In the genomic region with DNA sequence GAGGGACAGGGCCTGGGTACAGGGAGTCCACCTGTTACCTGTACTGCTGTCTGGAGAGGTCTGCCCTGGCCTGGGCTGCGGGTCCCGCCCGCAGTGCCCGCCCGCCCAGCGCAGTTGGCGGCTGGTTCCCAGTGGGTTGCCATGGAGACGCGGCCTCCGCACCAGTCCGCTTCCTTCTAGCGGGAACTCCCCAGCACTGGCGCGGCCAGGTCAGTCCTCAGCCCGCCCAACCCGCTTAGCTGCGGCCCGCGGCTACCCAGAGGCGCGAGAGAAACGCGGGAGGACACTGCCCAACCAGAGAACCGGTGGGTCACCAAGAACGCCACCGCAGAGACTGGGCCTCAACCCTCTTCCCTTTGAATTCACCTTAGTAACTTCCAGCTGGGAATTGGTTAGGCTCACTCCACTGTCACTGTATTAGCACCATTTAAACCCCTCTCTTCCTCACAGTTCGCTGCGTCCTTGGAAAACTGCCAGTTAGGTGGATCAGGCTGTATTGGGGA, we compare ENCODE assay signal across 9 mouse cellular contexts. TPM values are rescaled to one million over a fixed set of nuclear protein-coding genes. Genes with fewer than 3 reads are reported as not detected.
DNase-seq lines count a peak whose midpoint lies in the region; ATAC-seq lines count a peak whose summit lies in the region.
"Had no signal": no experiment of that assay in that cellular context is flagged by ENCODE, and none has a peak within 500 bp of the region (broad histone marks: within the 10 kb centered on the region; RNA-seq: fewer than 3 reads in every experiment).

Gene Deup1 (minus strand): TSS at position 149 of the 503 bp plus-strand sequence.

- no peak for ATAC-seq in cerebellum, adult (ENCODE audit: insufficient number of reproducible peaks, low FRiP score, low TSS enrichment)
- ATAC-seq in heart, embryonic 14.5 days (ENCODE audit: insufficient number of reproducible peaks, insufficient read depth, low FRiP score, low read depth), result peak; percentile 59; the same call in 1 of the 2 replicates
- ATAC-seq in kidney, embryonic 16.5 days (ENCODE audit: low FRiP score, low TSS enrichment), result peak; percentile 96
- ATAC-seq in liver, embryonic 13.5 days (ENCODE audit: low read depth), result 0 out of 2 replicates have a peak, but pooled peaks have one; percentile 36
- ATAC-seq in neural tube, embryonic 12.5 days (ENCODE audit: low FRiP score, low read depth), result peak; percentile 77
- no peak for ATAC-seq in megakaryocyte-erythroid progenitor cell, adult 5-6 weeks (replicated peaks; ENCODE audit: low FRiP score, low TSS enrichment, poor library complexity, severe bottlenecking)

- peak within 1 kb of the TSS; percentile 83 for H3K4me2 ChIP-seq in heart, embryonic 14.5 days (ENCODE audit: low read length)
- peak within 1 kb of the TSS; percentile 64 for H3K4me2 ChIP-seq in kidney, embryonic 16.5 days (replicated peaks; ENCODE audit: low read depth, low read length)
- H3K4me2 ChIP-seq in liver, embryonic 13.5 days, result peak within 1 kb of the TSS; percentile 44
- peak within 1 kb of the TSS; percentile 79 for H3K4me2 ChIP-seq in neural tube, embryonic 12.5 days (replicated peaks)

- 0 out of 2 replicates have a peak, but pooled peaks cover 3% of the 10 kb centered on the region for H3K9me3 ChIP-seq in heart, embryonic 14.5 days (ENCODE audit: control insufficient read depth, low read length)
- no peaks in the 10 kb centered on the region for H3K9me3 ChIP-seq in kidney, embryonic 16.5 days (ENCODE audit: low read length)
- no peaks in the 10 kb centered on the region for H3K9me3 ChIP-seq in liver, embryonic 13.5 days (replicated peaks)
- H3K9me3 ChIP-seq in neural tube, embryonic 12.5 days, result no peaks in the 10 kb centered on the region

- no peaks in the 10 kb centered on the region for H3K27me3 ChIP-seq in heart, embryonic 14.5 days (ENCODE audit: control insufficient read depth, insufficient read depth, low read length)
- no peaks in the 10 kb centered on the region for H3K27me3 ChIP-seq in kidney, embryonic 16.5 days (ENCODE audit: insufficient read depth, low read length)
- H3K27me3 ChIP-seq in liver, embryonic 13.5 days, result peaks cover 13% of the 10 kb centered on the region
- H3K27me3 ChIP-seq in neural tube, embryonic 12.5 days (replicated peaks), result peaks cover 5% of the 10 kb centered on the region; the same call in 1 of the 2 replicates

- H3K4me1 ChIP-seq in heart, embryonic 14.5 days (ENCODE audit: control insufficient read depth in 2 of 2, insufficient read depth in 2 of 2, low read length in 2 of 2), result peaks cover 2 to 5% of the 10 kb centered on the region in 2 experiments; a peak in 2 of 4 replicates
- peaks cover 9% of the 10 kb centered on the region for H3K4me1 ChIP-seq in kidney, embryonic 16.5 days (ENCODE audit: insufficient read depth, low read length)
- no peaks in the 10 kb centered on the region for H3K4me1 ChIP-seq in liver, embryonic 13.5 days (replicated peaks)
- H3K4me1 ChIP-seq in neural tube, embryonic 12.5 days, result peaks cover 7% of the 10 kb centered on the region

- H3K27ac ChIP-seq in heart, embryonic 14.5 days (replicated peaks in 1 of 2; ENCODE audit: control insufficient read depth in 1 of 2, insufficient read depth in 1 of 2, low read depth in 2 of 2, low read length in 2 of 2), result no peak within 1 kb of the TSS
- H3K27ac ChIP-seq in kidney, embryonic 16.5 days (ENCODE audit: low read length), result no peak within 1 kb of the TSS
- no peak within 1 kb of the TSS for H3K27ac ChIP-seq in liver, embryonic 13.5 days
- no peak within 1 kb of the TSS for H3K27ac ChIP-seq in neural tube, embryonic 12.5 days

- H3K4me3 ChIP-seq in heart, embryonic 14.5 days (ENCODE audit: control insufficient read depth in 1 of 2, insufficient read depth in 1 of 2, low read depth in 1 of 2, low read length in 2 of 2), result peak within 1 kb of the TSS; percentile 25 to 34
- peak within 1 kb of the TSS; percentile 37 for H3K4me3 ChIP-seq in kidney, embryonic 16.5 days (ENCODE audit: low read length)
- 0 out of 2 replicates have a peak within 1 kb of the TSS, but pooled peaks have one; percentile 7 for H3K4me3 ChIP-seq in liver, embryonic 13.5 days (replicated peaks)
- peak within 1 kb of the TSS; percentile 31 for H3K4me3 ChIP-seq in neural tube, embryonic 12.5 days

- 1% methylated on average over 28 of the region's 28 CpGs for WGBS in heart, embryonic 14.5 days
- 2% methylated on average over 28 of the region's 28 CpGs for WGBS in kidney, embryonic 16.5 days
- 5% methylated on average over 28 of the region's 28 CpGs for WGBS in liver, embryonic 13.5 days (ENCODE audit: insufficient replicate concordance)
- whole genome bisulfite sequencing in neural tube, embryonic 12.5 days, result 2% methylated on average over 28 of the region's 28 CpGs

- peak; percentile 42 to 44 for DNase-seq in cerebellum, postnatal 14 days
- DNase-seq in embryo, embryonic 10 days (ENCODE audit: low spot score), result peak; percentile 80
- peak; percentile 1 for DNase-seq in liver, embryonic 13.5 days

- peak within 1 kb of the TSS; percentile 57 for H3K9ac ChIP-seq in heart, embryonic 14.5 days (ENCODE audit: low read length)
- H3K9ac ChIP-seq in kidney, embryonic 16.5 days (replicated peaks; ENCODE audit: low read length), result peak within 1 kb of the TSS; percentile 48
- no peak within 1 kb of the TSS for H3K9ac ChIP-seq in liver, embryonic 13.5 days
- 0 out of 2 replicates have a peak within 1 kb of the TSS, but pooled peaks have one; percentile 30 for H3K9ac ChIP-seq in neural tube, embryonic 12.5 days

- H3K36me3 ChIP-seq in heart, embryonic 14.5 days (ENCODE audit: control insufficient read depth, insufficient read depth, low read length), result no peaks in the 10 kb centered on the region
- H3K36me3 ChIP-seq in kidney, embryonic 16.5 days (ENCODE audit: insufficient read depth, low read length), result no peaks in the 10 kb centered on the region
- no peaks in the 10 kb centered on the region for H3K36me3 ChIP-seq in liver, embryonic 13.5 days
- H3K36me3 ChIP-seq in neural tube, embryonic 12.5 days, result no peaks in the 10 kb centered on the region

RNA-seq across cellular contexts. Expression of gene Deup1, which starts in this region (rescaled TPM):
- polyA plus RNA-seq in heart, embryonic 14.5 days (2014; fragmentation: Nextera tagmentation; extraction: Ambion mirVana), result 0.15 and 0.20 TPM in 2 replicates
- polyA plus RNA-seq in kidney, embryonic 16.5 days (2015; fragmentation: Nextera tagmentation; extraction: Ambion mirVana), result 0.50 and 0.82 TPM in 2 replicates
- polyA plus RNA-seq in liver, embryonic 13.5 days (2015; fragmentation: Nextera tagmentation; extraction: Ambion mirVana), result not detected in 2 replicates
- 0.16 and 0.31 TPM in 2 replicates for polyA plus RNA-seq in neural tube, embryonic 12.5 days (2016; fragmentation: Nextera tagmentation; extraction: Ambion mirVana)
- total RNA-seq in megakaryocyte-erythroid progenitor cell, adult 5-6 weeks (2014; fragmentation: Nextera tagmentation), result not detected in 2 replicates
- total RNA-seq in megakaryocyte-erythroid progenitor cell, adult 5-6 weeks (2017), result not detected in 2 replicates
- polyA plus RNA-seq: C2C12 had no signal

Comparison
In these comparisons a context has a peak if more than half of its experiments do, and no peak if none do; other contexts are left out.
1. Peak in ATAC-seq, H3K4me3 ChIP-seq, H3K9ac ChIP-seq and H3K4me2 ChIP-seq in heart, embryonic 14.5 days; RNA of the gene not detected or under 1 TPM.
2. Peak in ATAC-seq, H3K4me3 ChIP-seq, H3K9ac ChIP-seq and H3K4me2 ChIP-seq in kidney, embryonic 16.5 days; RNA of the gene not detected or under 1 TPM.
3. Peak in DNase-seq, ATAC-seq, H3K4me3 ChIP-seq and H3K4me2 ChIP-seq in liver, embryonic 13.5 days; RNA of the gene not detected or under 1 TPM.
4. Peak in ATAC-seq, H3K4me3 ChIP-seq, H3K9ac ChIP-seq and H3K4me2 ChIP-seq in neural tube, embryonic 12.5 days; RNA of the gene not detected or under 1 TPM.
5. DNase-seq: peak in every context shown above with its lines; median percentile 80 in embryo, embryonic 10 days; 43 in cerebellum, postnatal 14 days; 1 in liver, embryonic 13.5 days.